Comparison of ENCODE assay signal across 25 mouse cellular contexts in genomic region chr16:59715524-59715923, GRCm38 (mm10).
"Had no signal": no experiment of that assay in that cellular context is flagged by ENCODE, and none has a peak within 500 bp of the region (broad histone marks: within the 10 kb centered on the region; RNA-seq: fewer than 3 reads in every experiment).

No protein-coding gene starts in this region.

- H3K4me3 ChIP-seq: gastrocnemius, adult 2 months; heart, embryonic 10.5 days; heart, embryonic 12.5 days; hindbrain, embryonic 10.5 days; hindbrain, embryonic 12.5 days; intestine, embryonic 15.5 days; layer of hippocampus, adult 2 months; left cerebral cortex, adult 2 months; limb, embryonic 10.5 days; limb, embryonic 12.5 days; liver, embryonic 13.5 days had no signal

- DNase-seq: gastrocnemius, adult 2 months; gastrocnemius, postnatal 10 days; gastrocnemius, postnatal 25 days; heart, adult 18-20 months; heart, postnatal 10 days; heart, postnatal 4 days; kidney, adult 2 months; kidney, adult 9 months; liver; liver, embryonic 13.5 days had no signal

- H3K4me2 ChIP-seq: heart, embryonic 12.5 days; hindbrain, embryonic 12.5 days; hindbrain, embryonic 14.5 days; intestine, embryonic 15.5 days; limb, embryonic 12.5 days; liver, embryonic 11.5 days; liver, embryonic 13.5 days had no signal

- H3K4me1 ChIP-seq: heart, embryonic 10.5 days; heart, embryonic 12.5 days; hindbrain, embryonic 10.5 days; hindbrain, embryonic 12.5 days; intestine, embryonic 15.5 days; limb, embryonic 10.5 days; liver, embryonic 13.5 days had no signal

- H3K27me3 ChIP-seq: heart, embryonic 12.5 days; hindbrain, embryonic 12.5 days; intestine, embryonic 15.5 days; limb, embryonic 12.5 days; liver, embryonic 13.5 days had no signal

- H3K36me3 ChIP-seq: heart, embryonic 10.5 days; heart, embryonic 12.5 days; hindbrain, embryonic 10.5 days; hindbrain, embryonic 12.5 days; intestine, embryonic 15.5 days; limb, embryonic 10.5 days; limb, embryonic 12.5 days; liver, embryonic 13.5 days had no signal

- H3K9ac ChIP-seq: heart, embryonic 12.5 days; hindbrain, embryonic 12.5 days; hindbrain, embryonic 14.5 days; intestine, embryonic 15.5 days; limb, embryonic 12.5 days; liver, embryonic 13.5 days had no signal

- ATAC-seq: forebrain, embryonic 16.5 days; hindbrain, embryonic 16.5 days; inflammation-experienced regulatory T-cells, adult 6 months; intestine, embryonic 15.5 days; intestine, postnatal 0 days had no signal

- H3K9me3 ChIP-seq: heart, embryonic 10.5 days; heart, embryonic 12.5 days; hindbrain, embryonic 10.5 days; hindbrain, embryonic 12.5 days; intestine, embryonic 15.5 days; limb, embryonic 10.5 days; limb, embryonic 12.5 days; liver, embryonic 13.5 days had no signal

- H3K27ac ChIP-seq: gastrocnemius, adult 2 months; heart, embryonic 10.5 days; hindbrain, embryonic 10.5 days; hindbrain, embryonic 12.5 days; hindbrain, embryonic 14.5 days; intestine, embryonic 15.5 days; layer of hippocampus, adult 2 months; left cerebral cortex, adult 2 months; limb, embryonic 10.5 days; limb, embryonic 12.5 days; liver, embryonic 13.5 days had no signal
